Mouse (Mus musculus) hindbrain, embryonic 13.5 days (tissue): ENCODE measurements around the gene Nucb1. TPM values are rescaled to one million over a fixed set of nuclear protein-coding genes. Genes with fewer than 3 reads are reported as not detected.
"Not testable (repeated sequence)": the region's sequence is repeated elsewhere in the genome, so short reads cannot be mapped to it uniquely, and the experiment has no call there.

ENCODE experiments used
- ATAC-seq: fragments of 200-750 bp; cut with Nextera tagmentation; 2 replicates; pipeline ENCODE4 v1.8.0; 2017; ENCODE audit warnings: moderate TSS enrichment; ENCODE audit not compliant: low FRiP score
- H3K27ac ChIP-seq: fragments of 300-500 bp; sonication (generic); 2 replicates; pipeline ENCODE4 v1.5.1; 2015; ENCODE audit warnings: inconsistent platforms, mild to moderate bottlenecking, moderate library complexity
- H3K27me3 ChIP-seq: fragments of 300-500 bp; sonication (generic); 2 replicates; pipeline ENCODE4 v1.6.1; 2015; ENCODE audit warnings: mild to moderate bottlenecking, inconsistent platforms
- H3K36me3 ChIP-seq: fragments of 300-500 bp; sonication (generic); 2 replicates; pipeline ENCODE4 v1.6.1; 2015; ENCODE audit warnings: mild to moderate bottlenecking, inconsistent platforms
- H3K4me1 ChIP-seq: fragments of 300-500 bp; sonication (generic); replicated peaks from 2 replicates; pipeline ENCODE4 v1.6.1; 2015; ENCODE audit warnings: inconsistent platforms
- H3K4me2 ChIP-seq: fragments of 300-500 bp; sonication (generic); 2 replicates; pipeline ENCODE4 v1.6.1; 2015; ENCODE audit warnings: inconsistent platforms, mild to moderate bottlenecking, moderate library complexity
- H3K4me3 ChIP-seq: fragments of 300-500 bp; sonication (generic); 2 replicates; pipeline ENCODE4 v1.5.1; 2015; ENCODE audit warnings: mild to moderate bottlenecking, inconsistent platforms
- H3K9ac ChIP-seq: fragments of 300-500 bp; sonication (generic); 2 replicates; pipeline ENCODE4 v1.6.1; 2015; ENCODE audit warnings: mild to moderate bottlenecking, inconsistent platforms
- H3K9me3 ChIP-seq: fragments of 300-500 bp; sonication (generic); 2 replicates; pipeline ENCODE4 v1.6.1; 2016; ENCODE audit warnings: inconsistent platforms
- WGBS: fragments of 180-500 bp; shearing (Covaris S2); methylation state at CpG from one replicate; pipeline ENCODE4 v1.1.7; 2015; 5-methylcytosine and 5-hydroxymethylcytosine counted together
- polyA plus RNA-seq: library from polyadenylated mRNA; unstranded; fragments of >200 nt; fragmentation: Nextera tagmentation; extraction: Ambion mirVana; gene quantifications from 2 replicates; pipeline ENCODE4 v1.2.1, GENCODE M21; 2015

The Nucb1 gene
- polyA plus RNA-seq, 1 experiment from 2014 or later, result 121 TPM

- 2% methylated on average over 27 of the region's 29 CpGs for WGBS
- Histone ChIP-seq H3K9me3 (no peaks in the 10 kb centered on the region), H3K9ac (peak overlapping the region; percentile 79), H3K4me3 (peak overlapping the region; percentile 59), H3K4me2 (peak overlapping the region; percentile 74), H3K4me1 (peaks cover 7% of the 10 kb centered on the region), H3K27ac (peak overlapping the region; percentile 52; the same call in 1 of the 2 replicates), H3K27me3 (no peaks in the 10 kb centered on the region), H3K36me3 (no peaks in the 10 kb centered on the region)
- ATAC-seq, result peak; percentile 90
Observed at GRCm38 (mm10) chr7:45538163-45539041, 28.2 kb upstream of the Nucb1 start.

GRCm38 (mm10) chr7:45537602-45538001 is 27.4 kb upstream of the Nucb1 start:
- Histone ChIP-seq H3K9ac (peak overlapping the region; percentile 79), H3K36me3 (no peaks in the 10 kb centered on the region), H3K27ac (no peak overlapping the region), H3K4me2 (peak overlapping the region; percentile 74), H3K27me3 (no peaks in the 10 kb centered on the region), H3K9me3 (no peaks in the 10 kb centered on the region), H3K4me1 (peaks cover 7% of the 10 kb centered on the region), H3K4me3 (peak overlapping the region; percentile 59)
- 79% methylated on average over 10 of the region's 10 CpGs for WGBS
- ATAC-seq, result peak; percentile 9; the same call in 1 of the 2 replicates

- WGBS, result 79% methylated on average over 1 of the region's 1 CpGs
- Histone ChIP-seq H3K27me3 (0 out of 2 replicates have a peak, but pooled peaks cover 3% of the 10 kb centered on the region), H3K4me2 (no peak overlapping the region), H3K9me3 (no peaks in the 10 kb centered on the region), H3K4me1 (peaks cover 7% of the 10 kb centered on the region), H3K27ac (no peak overlapping the region), H3K9ac (no peak overlapping the region), H3K4me3 (no peak overlapping the region), H3K36me3 (no peaks in the 10 kb centered on the region)
- ATAC-seq, result no peak
Observed at GRCm38 (mm10) chr7:45535676-45536075, 25.5 kb upstream of the Nucb1 start.

DNA sequence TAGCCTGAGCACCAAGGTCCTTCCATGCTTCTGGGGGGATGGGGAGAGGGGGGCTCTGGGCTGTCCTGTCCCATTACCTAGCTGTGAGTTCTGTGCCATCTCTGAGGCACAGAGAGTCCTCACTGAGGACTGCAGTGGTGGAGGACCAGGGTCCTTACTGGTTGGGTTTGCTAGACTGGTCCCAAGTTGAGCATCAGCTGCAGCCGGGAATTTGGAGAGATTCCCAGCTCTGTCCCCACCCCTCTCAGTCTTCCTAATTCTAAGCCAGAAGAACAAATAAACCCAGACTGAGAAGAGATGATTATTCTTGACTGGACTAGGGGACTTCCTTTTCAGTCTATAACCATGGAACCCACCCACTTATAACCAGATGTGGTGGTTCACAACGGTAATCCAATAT is 20.4 kb upstream of the Nucb1 start:
- no peak for ATAC-seq

DNA sequence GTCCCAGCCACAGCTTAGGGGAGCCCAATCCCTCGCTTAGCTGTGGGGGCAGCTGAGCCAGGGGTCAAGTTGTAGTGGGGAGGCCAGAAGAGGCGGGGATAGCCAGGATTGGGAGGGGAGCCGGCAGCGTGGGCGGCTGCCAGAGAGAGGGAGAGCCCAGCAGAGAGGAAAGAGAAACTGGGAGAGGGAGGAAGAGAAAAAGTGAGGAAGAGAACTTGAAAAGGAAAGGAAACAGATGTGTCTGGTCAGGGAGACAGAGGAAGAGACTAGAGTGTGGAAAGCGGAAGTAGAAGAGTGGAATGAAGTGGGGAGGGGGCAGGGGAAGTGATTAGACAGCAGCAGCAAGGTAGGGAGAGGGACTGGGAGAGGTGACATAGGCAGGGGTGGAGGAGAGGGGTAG is 19.3 kb upstream of the Nucb1 start:
- Histone ChIP-seq H3K27me3 (peaks cover 9% of the 10 kb centered on the region; the same call in 1 of the 2 replicates), H3K4me1 (peaks cover 22% of the 10 kb centered on the region), H3K27ac (no peak overlapping the region), H3K36me3 (no peaks in the 10 kb centered on the region), H3K9me3 (no peaks in the 10 kb centered on the region), H3K4me2 (no peak overlapping the region), H3K4me3 (no peak overlapping the region), H3K9ac (no peak overlapping the region)
- WGBS, result 25% methylated on average over 6 of the region's 6 CpGs
- no peak for ATAC-seq

More for the DNA sequence above, 20.4 kb upstream of the Nucb1 start:
- no peak overlapping the region for H3K4me3 ChIP-seq
- no peak overlapping the region for H3K9ac ChIP-seq
- H3K27ac ChIP-seq, result 0 out of 2 replicates have a peak overlapping the region, but pooled peaks have one; percentile 35
- H3K4me1 ChIP-seq, result peaks cover 10% of the 10 kb centered on the region; the same call in 1 of the 2 replicates
- peaks cover 9% of the 10 kb centered on the region; the same call in 1 of the 2 replicates for H3K27me3 ChIP-seq
- no peaks in the 10 kb centered on the region for H3K9me3 ChIP-seq
- 77% methylated on average over 2 of the region's 2 CpGs for whole genome bisulfite sequencing
- H3K36me3 ChIP-seq, result no peaks in the 10 kb centered on the region
- 0 out of 2 replicates have a peak overlapping the region, but pooled peaks have one; percentile 4 for H3K4me2 ChIP-seq

DNA sequence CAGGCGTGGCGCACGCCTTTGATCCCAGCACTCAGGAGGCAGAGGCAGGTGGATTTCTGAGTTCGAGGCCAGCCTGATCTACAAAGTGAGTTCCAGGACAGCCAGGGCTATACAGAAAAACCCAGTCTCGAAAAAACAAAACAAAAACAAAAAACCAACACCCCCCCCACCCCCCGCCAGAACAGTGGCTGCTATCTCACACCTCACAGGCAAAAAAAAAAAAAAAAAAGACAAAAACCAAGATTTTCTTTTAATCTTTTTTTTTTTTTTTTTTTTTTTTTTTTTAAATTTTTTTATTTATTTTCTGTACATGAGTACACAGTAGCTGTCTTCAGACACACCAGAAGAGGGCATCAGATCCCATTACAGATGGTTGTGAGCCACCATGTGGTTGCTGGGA is 17.0 kb upstream of the Nucb1 start:
- peaks cover 35% of the 10 kb centered on the region for H3K4me1 ChIP-seq
- H3K9me3 ChIP-seq, H3K4me3 ChIP-seq, ATAC-seq, H3K27me3 ChIP-seq, H3K27ac ChIP-seq, H3K9ac ChIP-seq, H3K4me2 ChIP-seq, H3K36me3 ChIP-seq: not testable (repeated sequence)
- 96% methylated on average over 6 of the region's 6 CpGs for WGBS

GRCm38 (mm10) chr7:45526474-45527120 is 16.4 kb upstream of the Nucb1 start:
- Histone ChIP-seq H3K27me3 (peaks cover 9% of the 10 kb centered on the region; the same call in 1 of the 2 replicates), H3K4me3 (peak overlapping the region; percentile 60), H3K36me3 (no peaks in the 10 kb centered on the region; the same call in 1 of the 2 replicates), H3K4me1 (peaks cover 37% of the 10 kb centered on the region), H3K9me3 (no peaks in the 10 kb centered on the region), H3K27ac (peak overlapping the region; percentile 83), H3K9ac (peak overlapping the region; percentile 77), H3K4me2 (peak overlapping the region; percentile 80)
- ATAC-seq, result no peak
- 24% methylated on average over 7 of the region's 7 CpGs for WGBS

- H3K27ac ChIP-seq, result peak within 1 kb of the TSS; percentile 83
- no peaks in the 10 kb centered on the region for H3K9me3 ChIP-seq
- peaks cover 6% of the 10 kb centered on the region; the same call in 1 of the 2 replicates for H3K27me3 ChIP-seq
- under 1% methylated on average over 54 of the region's 54 CpGs for WGBS
- peak within 1 kb of the TSS; percentile 80 for H3K4me2 ChIP-seq
- peak; percentile 79 for ATAC-seq
- peak within 1 kb of the TSS; percentile 60 for H3K4me3 ChIP-seq
- H3K9ac ChIP-seq, result peak within 1 kb of the TSS; percentile 77
- H3K4me1 ChIP-seq, result peaks cover 42% of the 10 kb centered on the region
- no peaks in the 10 kb centered on the region; the same call in 1 of the 2 replicates for H3K36me3 ChIP-seq
Observed at GRCm38 (mm10) chr7:45525809-45526473, 15.7 kb upstream of the Nucb1 start, which contains the start of the genes Ppp1r15a and Plekha4. Gene Ppp1r15a, minus strand, starts transcription at chr7:45526268. Gene Plekha4, plus strand, starts transcription at chr7:45526330.

DNA sequence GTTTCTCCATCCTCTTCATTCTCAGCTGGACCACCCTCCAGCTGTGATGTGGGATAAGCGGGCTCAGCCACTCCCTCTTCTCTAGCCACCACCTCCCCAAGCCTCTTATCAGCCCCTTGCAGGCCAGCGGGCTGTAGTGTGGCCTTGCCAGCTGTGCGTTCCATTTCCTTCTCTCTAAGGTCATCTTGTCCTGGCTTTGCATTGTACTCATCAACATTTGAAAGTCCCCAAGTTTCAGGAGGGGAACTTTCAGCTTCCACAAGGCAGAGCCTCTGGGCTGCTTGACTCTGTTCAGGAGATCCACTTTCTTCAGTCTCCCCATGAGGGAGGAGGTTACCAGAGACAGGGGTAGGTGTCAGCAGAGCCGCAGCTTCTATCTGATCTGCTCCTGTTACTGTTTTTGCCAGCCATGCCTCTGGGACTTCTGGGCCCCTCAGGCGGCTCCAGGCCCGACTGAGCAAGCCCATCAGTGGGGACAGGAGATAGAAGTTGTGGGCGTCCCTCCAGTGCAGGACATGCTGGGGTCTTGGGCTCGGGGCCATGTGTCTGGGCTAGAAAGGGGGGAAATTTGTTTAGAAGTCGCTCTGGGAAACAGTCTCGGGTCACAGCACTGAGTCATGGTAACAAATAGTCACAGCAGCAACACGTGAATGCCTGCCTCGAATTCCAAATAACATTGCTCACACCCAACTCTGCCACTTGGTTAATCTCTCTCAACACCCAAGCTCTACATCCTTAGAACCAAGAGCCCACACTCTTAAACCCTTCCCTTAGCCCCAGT is 14.8 kb upstream of the Nucb1 start:
- H3K4me3 ChIP-seq, result peak overlapping the region; percentile 60
- 0 out of 2 replicates have a peak, but pooled peaks cover 2% of the 10 kb centered on the region for H3K27me3 ChIP-seq
- peak; percentile 9; the same call in 1 of the 2 replicates for ATAC-seq
- WGBS, result 32% methylated on average over 12 of the region's 12 CpGs
- peak overlapping the region; percentile 77 for H3K9ac ChIP-seq
- no peaks in the 10 kb centered on the region; the same call in 1 of the 2 replicates for H3K36me3 ChIP-seq
- H3K4me1 ChIP-seq, result peaks cover 38% of the 10 kb centered on the region
- no peaks in the 10 kb centered on the region for H3K9me3 ChIP-seq
- H3K27ac ChIP-seq, result peak overlapping the region; percentile 83
- H3K4me2 ChIP-seq, result peak overlapping the region; percentile 80

- Histone ChIP-seq H3K4me2 (peak overlapping the region; percentile 25; the same call in 1 of the 2 replicates), H3K9me3 (no peaks in the 10 kb centered on the region), H3K36me3 (no peaks in the 10 kb centered on the region; the same call in 1 of the 2 replicates), H3K27me3 (no peaks in the 10 kb centered on the region), H3K4me1 (peaks cover 36% of the 10 kb centered on the region), H3K4me3 (peak overlapping the region; percentile 1; the same call in 1 of the 2 replicates), H3K27ac (no peak overlapping the region), H3K9ac (peak overlapping the region; percentile 46)
- WGBS, result 89% methylated on average over 13 of the region's 13 CpGs
- no peak for ATAC-seq
Observed at GRCm38 (mm10) chr7:45523678-45524170, 13.5 kb upstream of the Nucb1 start.
